Mouse (Mus musculus) heart, embryonic 15.5 days (tissue): Measurements from ENCODE around the gene Cd99l2. TPM values are rescaled to one million over a fixed set of nuclear protein-coding genes. Genes with fewer than 3 reads are reported as not detected.

Source experiments
- ATAC-seq: fragments of 200-750 bp; cut with Nextera tagmentation; replicated peaks from 2 replicates; pipeline ENCODE4 v1.8.0; 2017; ENCODE audit warnings: low read depth, moderate TSS enrichment; ENCODE audit not compliant: insufficient number of reproducible peaks, insufficient read depth, low FRiP score
- H3K27ac ChIP-seq: fragments of 300-500 bp; sonication (generic); 2 replicates; pipeline ENCODE4 v1.5.1; 2015; ENCODE audit warnings: mild to moderate bottlenecking, inconsistent platforms
- H3K27me3 ChIP-seq: fragments of 300-500 bp; sonication (generic); 2 replicates; pipeline ENCODE4 v1.6.1; 2015; ENCODE audit warnings: inconsistent platforms
- H3K36me3 ChIP-seq: fragments of 300-500 bp; sonication (generic); 2 replicates; pipeline ENCODE4 v1.6.1; 2015; ENCODE audit warnings: mild to moderate bottlenecking, inconsistent platforms
- H3K4me1 ChIP-seq: fragments of 300-500 bp; sonication (generic); replicated peaks from 2 replicates; pipeline ENCODE4 v1.6.1; 2015; ENCODE audit warnings: inconsistent platforms
- H3K4me2 ChIP-seq: fragments of 300-500 bp; sonication (generic); 2 replicates; pipeline ENCODE4 v1.6.1; 2015; ENCODE audit warnings: inconsistent platforms, mild to moderate bottlenecking, moderate library complexity
- H3K4me3 ChIP-seq: fragments of 300-500 bp; sonication (generic); 2 replicates; pipeline ENCODE4 v1.5.1; 2015; ENCODE audit warnings: mild to moderate bottlenecking, inconsistent platforms
- H3K9ac ChIP-seq: fragments of 300-500 bp; sonication (generic); 2 replicates; pipeline ENCODE4 v1.6.1; 2015; ENCODE audit warnings: mild to moderate bottlenecking, inconsistent platforms
- H3K9me3 ChIP-seq: fragments of 300-500 bp; sonication (generic); replicated peaks from 2 replicates; pipeline ENCODE4 v1.6.1; 2016; ENCODE audit warnings: inconsistent platforms
- WGBS: fragments of 180-500 bp; shearing (Covaris S2); methylation state at CpG from one replicate; pipeline ENCODE4 v1.1.7; 2015; ENCODE audit warnings: mixed read lengths; 5-methylcytosine and 5-hydroxymethylcytosine counted together
- polyA plus RNA-seq: library from polyadenylated mRNA; unstranded; fragments of >200 nt; fragmentation: Nextera tagmentation; extraction: Ambion mirVana; gene quantifications from 2 replicates; pipeline ENCODE4 v1.2.1, GENCODE M21; 2015

Cd99l2 gene
- polyA plus RNA-seq, 1 experiment from 2014 or later: 30.1 TPM

- Histone ChIP-seq H3K4me2 (no peak overlapping the region), H3K27me3 (no peaks in the 10 kb centered on the region), H3K4me1 (no peaks in the 10 kb centered on the region), H3K9ac (no peak overlapping the region), H3K36me3 (no peaks in the 10 kb centered on the region), H3K9me3 (no peaks in the 10 kb centered on the region), H3K4me3 (no peak overlapping the region), H3K27ac (no peak overlapping the region)
- 0 out of 2 replicates have a peak, but pooled peaks have one; percentile 27 for ATAC-seq
- 42% methylated on average over 9 of the region's 9 CpGs for WGBS
Observed at GRCm38 (mm10) chrX:71425746-71426519, 66.7 kb downstream of the Cd99l2 start.

- WGBS: 67% methylated on average over 1 of the region's 1 CpGs
Observed at GRCm38 (mm10) chrX:71424852-71425251, 67.8 kb downstream of the Cd99l2 start.

GRCm38 (mm10) chrX:71413616-71414015 lies 79.0 kb downstream of the Cd99l2 start:
- Histone ChIP-seq H3K9me3 (no peaks in the 10 kb centered on the region), H3K27ac (no peak overlapping the region), H3K9ac (no peak overlapping the region), H3K27me3 (no peaks in the 10 kb centered on the region), H3K4me2 (no peak overlapping the region), H3K4me3 (no peak overlapping the region), H3K36me3 (peaks cover 5% of the 10 kb centered on the region; the same call in 1 of the 2 replicates), H3K4me1 (no peaks in the 10 kb centered on the region)
- WGBS: 76% methylated on average over 4 of the region's 4 CpGs
- no peak for ATAC-seq

More at GRCm38 (mm10) chrX:71424852-71425251, 67.8 kb downstream of the Cd99l2 start:
- Histone ChIP-seq H3K36me3 (no peaks in the 10 kb centered on the region), H3K4me2 (no peak overlapping the region), H3K4me1 (no peaks in the 10 kb centered on the region), H3K9me3 (no peaks in the 10 kb centered on the region), H3K9ac (no peak overlapping the region), H3K27me3 (no peaks in the 10 kb centered on the region), H3K4me3 (no peak overlapping the region), H3K27ac (no peak overlapping the region)
- ATAC-seq: no peak

- Histone ChIP-seq H3K9ac (no peak overlapping the region), H3K9me3 (no peaks in the 10 kb centered on the region), H3K36me3 (peaks cover 5% of the 10 kb centered on the region; the same call in 1 of the 2 replicates), H3K4me3 (no peak overlapping the region), H3K27ac (no peak overlapping the region), H3K27me3 (no peaks in the 10 kb centered on the region), H3K4me2 (no peak overlapping the region), H3K4me1 (no peaks in the 10 kb centered on the region)
- WGBS: 81% methylated on average over 3 of the region's 3 CpGs
- ATAC-seq: no peak
Observed at GRCm38 (mm10) chrX:71412776-71413175, 79.9 kb downstream of the Cd99l2 start.

GRCm38 (mm10) chrX:71408386-71408785 lies 84.3 kb downstream of the Cd99l2 start:
- Histone ChIP-seq H3K36me3 (no peaks in the 10 kb centered on the region), H3K9ac (no peak overlapping the region), H3K27ac (no peak overlapping the region), H3K4me3 (no peak overlapping the region), H3K4me1 (no peaks in the 10 kb centered on the region), H3K4me2 (no peak overlapping the region), H3K27me3 (no peaks in the 10 kb centered on the region), H3K9me3 (no peaks in the 10 kb centered on the region)
- no peak for ATAC-seq
- 77% methylated on average over 1 of the region's 1 CpGs for WGBS

- Histone ChIP-seq H3K36me3 (peaks cover 6% of the 10 kb centered on the region; the same call in 1 of the 2 replicates), H3K4me1 (no peaks in the 10 kb centered on the region), H3K4me3 (no peak overlapping the region), H3K9me3 (no peaks in the 10 kb centered on the region), H3K27me3 (no peaks in the 10 kb centered on the region), H3K9ac (no peak overlapping the region), H3K4me2 (no peak overlapping the region), H3K27ac (no peak overlapping the region)
- no peak for ATAC-seq
Observed at GRCm38 (mm10) chrX:71406290-71406689, 86.4 kb downstream of the Cd99l2 start.

GRCm38 (mm10) chrX:71396326-71396725 lies 96.3 kb downstream of the Cd99l2 start:
- no peak for ATAC-seq
- no peaks in the 10 kb centered on the region for H3K4me1 ChIP-seq
- no peaks in the 10 kb centered on the region for H3K9me3 ChIP-seq
- no peak overlapping the region for H3K9ac ChIP-seq
- no peak overlapping the region for H3K4me2 ChIP-seq
- no peak overlapping the region for H3K27ac ChIP-seq
- no peaks in the 10 kb centered on the region; the same call in 1 of the 2 replicates for H3K27me3 ChIP-seq
- no peaks in the 10 kb centered on the region for H3K36me3 ChIP-seq
- no peak overlapping the region for H3K4me3 ChIP-seq
- WGBS: 75% methylated on average over 4 of the region's 4 CpGs

GRCm38 (mm10) chrX:71381571-71381970 lies 111.1 kb downstream of the Cd99l2 start:
- no peak overlapping the region for H3K4me2 ChIP-seq
- no peak for ATAC-seq
- H3K36me3 ChIP-seq: no peaks in the 10 kb centered on the region
- H3K27ac ChIP-seq: no peak overlapping the region
- no peaks in the 10 kb centered on the region for H3K9me3 ChIP-seq
- 20% methylated on average over 5 of the region's 5 CpGs for WGBS
- no peaks in the 10 kb centered on the region for H3K4me1 ChIP-seq
- H3K9ac ChIP-seq: no peak overlapping the region
- no peak overlapping the region for H3K4me3 ChIP-seq
- no peaks in the 10 kb centered on the region for H3K27me3 ChIP-seq

GRCm38 (mm10) chrX:71378435-71378834 lies 114.2 kb downstream of the Cd99l2 start:
- Histone ChIP-seq H3K27ac (no peak overlapping the region), H3K36me3 (no peaks in the 10 kb centered on the region), H3K9ac (no peak overlapping the region), H3K9me3 (no peaks in the 10 kb centered on the region), H3K4me1 (no peaks in the 10 kb centered on the region), H3K27me3 (no peaks in the 10 kb centered on the region), H3K4me2 (no peak overlapping the region), H3K4me3 (no peak overlapping the region)
- WGBS: 86% methylated on average over 2 of the region's 2 CpGs
- no peak for ATAC-seq

- 76% methylated on average over 1 of the region's 1 CpGs for WGBS
- Histone ChIP-seq H3K27me3 (no peaks in the 10 kb centered on the region), H3K4me2 (no peak overlapping the region), H3K36me3 (no peaks in the 10 kb centered on the region), H3K27ac (no peak overlapping the region), H3K9ac (no peak overlapping the region), H3K9me3 (no peaks in the 10 kb centered on the region), H3K4me3 (no peak overlapping the region), H3K4me1 (no peaks in the 10 kb centered on the region)
- ATAC-seq: no peak
Observed at GRCm38 (mm10) chrX:71376781-71377180, 115.9 kb downstream of the Cd99l2 start.
